Comparison of ENCODE assay signal across 8 mouse cellular contexts in genomic region chr13:91421387-91421949, GRCm38 (mm10). TPM values are rescaled to one million over a fixed set of nuclear protein-coding genes. Genes with fewer than 3 reads are reported as not detected.
DNase-seq lines count a peak whose midpoint lies in the region; ATAC-seq lines count a peak whose summit lies in the region.

No protein-coding gene starts in this region.

- ATAC-seq in erythroblast, adult 5-6 weeks (replicated peaks; ENCODE audit: low FRiP score, poor library complexity, severe bottlenecking): 0 out of 2 replicates have a peak, but pooled peaks have one; percentile 44
- ATAC-seq in heart, embryonic 16.5 days (replicated peaks; ENCODE audit: extremely low read depth, insufficient read depth, low FRiP score): no peak

- no peak overlapping the region for H3K9ac ChIP-seq in heart, embryonic 16.5 days (ENCODE audit: low read length)

- H3K27me3 ChIP-seq in heart, embryonic 16.5 days (ENCODE audit: control insufficient read depth, insufficient read depth, low read length): no peaks in the 10 kb centered on the region

- H3K36me3 ChIP-seq in heart, embryonic 16.5 days (ENCODE audit: control insufficient read depth, insufficient read depth): no peaks in the 10 kb centered on the region

- H3K4me2 ChIP-seq in heart, embryonic 16.5 days (ENCODE audit: low read depth, low read length): peak overlapping the region; percentile 3; the same call in 1 of the 2 replicates

- H3K27ac ChIP-seq in heart, embryonic 16.5 days (ENCODE audit: low read length): no peak overlapping the region

- H3K4me3 ChIP-seq in heart, embryonic 16.5 days (ENCODE audit: low read length): no peak overlapping the region

- H3K9me3 ChIP-seq in heart, embryonic 16.5 days (replicated peaks; ENCODE audit: control insufficient read depth, low read length): no peaks in the 10 kb centered on the region

- no peaks in the 10 kb centered on the region for H3K4me1 ChIP-seq in heart, embryonic 16.5 days (ENCODE audit: control insufficient read depth, insufficient read depth, low read length)

- 22% methylated on average over 9 of the region's 9 CpGs for WGBS in heart, embryonic 16.5 days

- peak; percentile 14 for DNase-seq in thymus, postnatal 4 days
- DNase-seq in thymus, postnatal 14 days: no peak
- DNase-seq in kidney, postnatal 25 days: peak; percentile 89 to 94
- DNase-seq in lung, postnatal 10 days: peak; percentile 85
- DNase-seq in retina, postnatal 7 days (ENCODE audit: low read depth, low spot score): peak; percentile 32
- DNase-seq in cerebellum, adult 8-10 months: no peak

RNA-seq across cellular contexts. Expression of gene Ssbp2, which starts 38.6 kb away (rescaled TPM):
- 13.8 and 16.1 TPM in 2 replicates for total RNA-seq in erythroblast, adult 5-6 weeks (2015; ENCODE audit: low replicate concordance)
- total RNA-seq in erythroblast, adult 5-6 weeks (2017; ENCODE audit: low replicate concordance): 21.4 and 34.3 TPM in 2 replicates
- polyA plus RNA-seq in heart, embryonic 16.5 days (2015; fragmentation: Nextera tagmentation; extraction: Ambion mirVana): 111 and 114 TPM in 2 replicates

Comparison
In these comparisons a context has a peak if more than half of its experiments do, and no peak if none do; other contexts are left out.
1. DNase-seq: peak in thymus, postnatal 4 days (single experiment), kidney, postnatal 25 days (2 of 2), lung, postnatal 10 days (single experiment) and retina, postnatal 7 days (single experiment); none in thymus, postnatal 14 days (single experiment) and cerebellum, adult 8-10 months (single experiment).